Mouse (Mus musculus): ENCODE results near the gene Katnal1.

Gene Katnal1

GRCm38 (mm10) chr5:148954314-148955060 is 25.4 kb upstream of the Katnal1 start:
- DNase-seq (ENCODE audit: low spot score): no peak

- DNase-seq (ENCODE audit: low spot score): no peak
Observed at GRCm38 (mm10) chr5:148953098-148953497, 24.0 kb upstream of the Katnal1 start.

GRCm38 (mm10) chr5:148952419-148952818 is 23.3 kb upstream of the Katnal1 start:
- DNase-seq (ENCODE audit: low spot score): peak; percentile 61

- DNase-seq (ENCODE audit: low spot score): no peak
Observed at GRCm38 (mm10) chr5:148951360-148951759, 22.2 kb upstream of the Katnal1 start.

- peak; percentile 54 for DNase-seq (ENCODE audit: low spot score)
Observed at GRCm38 (mm10) chr5:148950064-148950463, 20.9 kb upstream of the Katnal1 start.

- DNase-seq (ENCODE audit: low spot score): no peak
Observed at GRCm38 (mm10) chr5:148948577-148948976, 19.5 kb upstream of the Katnal1 start.

- no peak for DNase-seq (ENCODE audit: low spot score)
Observed at GRCm38 (mm10) chr5:148947412-148947811, 18.3 kb upstream of the Katnal1 start.

- no peak for DNase-seq (ENCODE audit: low spot score)
Observed at GRCm38 (mm10) chr5:148946787-148947186, 17.7 kb upstream of the Katnal1 start.

- no peak for DNase-seq (ENCODE audit: low spot score)
Observed at GRCm38 (mm10) chr5:148945735-148946134, 16.6 kb upstream of the Katnal1 start.

- DNase-seq (ENCODE audit: low spot score): peak; percentile 39
Observed at GRCm38 (mm10) chr5:148944024-148944423, 14.9 kb upstream of the Katnal1 start.

- DNase-seq (ENCODE audit: low spot score): no peak
Observed at GRCm38 (mm10) chr5:148943444-148943843, 14.3 kb upstream of the Katnal1 start.

- DNase-seq (ENCODE audit: low spot score): no peak
Observed at GRCm38 (mm10) chr5:148942957-148943356, 13.8 kb upstream of the Katnal1 start.

GRCm38 (mm10) chr5:148942305-148942704 is 13.2 kb upstream of the Katnal1 start:
- no peak for DNase-seq (ENCODE audit: low spot score)

GRCm38 (mm10) chr5:148941867-148942266 is 12.7 kb upstream of the Katnal1 start:
- no peak for DNase-seq (ENCODE audit: low spot score)

GRCm38 (mm10) chr5:148939948-148940382 is 10.8 kb upstream of the Katnal1 start:
- DNase-seq (ENCODE audit: low spot score): no peak

GRCm38 (mm10) chr5:148936516-148936951 is 7.4 kb upstream of the Katnal1 start:
- DNase-seq (ENCODE audit: low spot score): no peak

- no peak for DNase-seq (ENCODE audit: low spot score)
Observed at GRCm38 (mm10) chr5:148935871-148936270, 6.8 kb upstream of the Katnal1 start.

GRCm38 (mm10) chr5:148935071-148935821 is 6.1 kb upstream of the Katnal1 start:
- DNase-seq (ENCODE audit: low spot score): no peak

GRCm38 (mm10) chr5:148934457-148934856 is 5.3 kb upstream of the Katnal1 start:
- no peak for DNase-seq (ENCODE audit: low spot score)

- no peak for DNase-seq (ENCODE audit: low spot score)
Observed at GRCm38 (mm10) chr5:148933767-148934166, 4.6 kb upstream of the Katnal1 start.

GRCm38 (mm10) chr5:148931301-148931700 is 2.2 kb upstream of the Katnal1 start:
- DNase-seq (ENCODE audit: low spot score): no peak

GRCm38 (mm10) chr5:148928382-148929115 is 571 bp downstream of the Katnal1 start:
- peak; percentile 99 for DNase-seq (ENCODE audit: low spot score)
